Mouse (Mus musculus): ENCODE measurements around the gene Golgb1.

- TF ChIP-seq POLR2A (IDR thresholded peaks at IDR 0.05; ENCODE audit: low read depth, low read length) (no peak), CTCF (conservative IDR thresholded peaks at IDR 0.05; ENCODE audit: insufficient read depth, insufficient read length, low read depth, low read length) (no peak)
Observed at GRCm38 (mm10) chr16:36924312-36924711, 49.4 kb downstream of the Golgb1 start.

All from kidney, adult 2 months (tissue).